Mouse (Mus musculus): ENCODE measurements around the gene Oscar. TPM values are rescaled to one million over a fixed set of nuclear protein-coding genes. Genes with fewer than 3 reads are reported as not detected.

The Oscar gene
- polyA plus RNA-seq (2012; rRNA removed), result 0.13 and 0.60 TPM in 2 replicates

DNA sequence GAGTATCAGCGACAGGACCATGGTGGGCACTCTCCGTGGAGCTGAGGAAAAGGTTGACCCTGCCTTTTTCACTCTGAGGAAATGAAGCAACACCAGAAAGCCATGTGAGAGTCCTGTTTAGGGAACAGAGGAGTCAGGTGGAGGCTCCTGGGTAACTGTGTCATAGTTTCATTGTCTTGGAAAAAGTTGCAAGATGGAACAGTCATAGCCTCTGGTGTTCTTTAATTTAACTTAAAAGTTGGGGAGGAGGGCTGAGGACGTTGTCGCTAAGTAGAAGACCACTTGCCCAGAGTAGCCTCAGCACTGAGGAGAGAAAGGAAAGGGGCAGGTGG is at the start of gene Oscar:
Gene Oscar, minus strand, starts transcription at position 101 of the 332 bp plus-strand sequence.
- TF ChIP-seq CTCF (IDR thresholded peaks at IDR 0.05; ENCODE audit: borderline replicate concordance, control insufficient read depth, extremely low read depth, insufficient read depth, low read length, poor library complexity) (no peak), POLR2A (IDR thresholded peaks at IDR 0.05; ENCODE audit: control insufficient read depth, extremely low read depth, insufficient read depth, low read length, poor library complexity) (no peak)
- Histone ChIP-seq H3K36me3 (ENCODE audit: control insufficient read depth, insufficient read depth, low read length) (peaks cover 12% of the 10 kb centered on the region; the same call in 1 of the 2 replicates), H3K27ac (ENCODE audit: control insufficient read depth, insufficient read depth, low read length) (no peak within 1 kb of the TSS), H3K4me1 (replicated peaks; ENCODE audit: control insufficient read depth, insufficient read depth, low read length) (peaks cover 8% of the 10 kb centered on the region), H3K27me3 (ENCODE audit: control insufficient read depth, insufficient read depth, low read length) (no peaks in the 10 kb centered on the region), H3K4me3 (ENCODE audit: control insufficient read depth, insufficient read depth, low read length) (no peak within 1 kb of the TSS)
- 92% methylated on average over 4 of the region's 4 CpGs for WGBS
- DNase-seq, result no peak

DNA sequence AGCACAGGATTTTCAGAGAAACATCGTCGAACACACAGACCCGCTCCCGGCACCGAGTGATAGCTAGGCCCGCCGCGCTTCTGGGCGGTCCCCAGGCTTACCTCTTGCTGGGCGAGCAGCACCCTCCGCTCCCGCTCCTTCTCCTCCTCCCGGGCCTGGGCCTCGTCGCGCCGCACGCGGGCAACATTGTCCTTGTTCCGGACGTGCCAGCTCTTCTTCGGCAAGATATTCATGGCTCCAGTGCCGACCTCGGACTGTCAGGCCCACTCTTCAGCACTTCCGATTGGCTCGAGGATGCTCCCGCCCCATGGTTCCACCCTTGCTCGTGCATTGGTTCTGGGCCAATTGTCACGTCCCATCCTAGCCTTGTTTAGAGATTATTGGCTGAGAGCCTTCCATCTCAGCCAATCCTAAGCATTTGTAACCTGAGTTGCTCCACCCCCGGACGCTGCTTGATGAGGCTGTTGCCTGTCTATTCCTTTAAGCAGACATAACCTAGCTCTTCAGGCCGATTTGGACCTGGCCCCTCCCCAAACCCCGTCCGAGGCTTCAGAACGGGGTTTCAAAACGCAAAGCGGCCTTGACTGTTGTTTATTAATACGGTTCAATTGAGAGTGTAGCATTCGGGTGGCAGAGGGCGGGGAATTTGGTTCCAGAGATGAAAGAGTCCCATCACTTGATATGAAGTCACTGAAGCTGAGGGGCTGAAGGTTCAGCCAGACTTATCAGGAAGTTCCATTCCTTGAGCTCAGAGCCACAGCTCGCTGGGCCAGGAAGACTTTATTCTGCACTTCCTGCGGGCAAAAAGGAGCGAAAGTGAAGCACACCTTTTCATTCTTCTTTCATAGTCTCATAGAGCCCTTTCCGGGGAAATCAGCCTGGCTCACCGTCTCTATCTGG is 49.5 kb upstream of the Oscar start, which contains the start of gene Leng1:
Gene Leng1, minus strand, starts transcription at position 626 of the 900 bp plus-strand sequence.
- peaks cover 21% of the 10 kb centered on the region for H3K4me1 ChIP-seq (replicated peaks; ENCODE audit: control insufficient read depth, insufficient read depth, low read length)
- H3K4me3 ChIP-seq (ENCODE audit: control insufficient read depth, insufficient read depth, low read length), result peak within 1 kb of the TSS; percentile 90
- no peaks in the 10 kb centered on the region for H3K27me3 ChIP-seq (ENCODE audit: control insufficient read depth, insufficient read depth, low read length)
- H3K27ac ChIP-seq (ENCODE audit: control insufficient read depth, insufficient read depth, low read length), result peak within 1 kb of the TSS; percentile 84
- H3K36me3 ChIP-seq (ENCODE audit: control insufficient read depth, insufficient read depth, low read length), result peaks cover 22% of the 10 kb centered on the region
- DNase-seq, result peak; percentile 92
- TF ChIP-seq CTCF (IDR thresholded peaks at IDR 0.05; ENCODE audit: borderline replicate concordance, control insufficient read depth, extremely low read depth, insufficient read depth, low read length, poor library complexity) (peak; percentile 33; the same call in 1 of the 2 replicates), POLR2A (IDR thresholded peaks at IDR 0.05; ENCODE audit: control insufficient read depth, extremely low read depth, insufficient read depth, low read length, poor library complexity) (peak; percentile 70)
- WGBS, result 2% methylated on average over 45 of the region's 45 CpGs

DNA sequence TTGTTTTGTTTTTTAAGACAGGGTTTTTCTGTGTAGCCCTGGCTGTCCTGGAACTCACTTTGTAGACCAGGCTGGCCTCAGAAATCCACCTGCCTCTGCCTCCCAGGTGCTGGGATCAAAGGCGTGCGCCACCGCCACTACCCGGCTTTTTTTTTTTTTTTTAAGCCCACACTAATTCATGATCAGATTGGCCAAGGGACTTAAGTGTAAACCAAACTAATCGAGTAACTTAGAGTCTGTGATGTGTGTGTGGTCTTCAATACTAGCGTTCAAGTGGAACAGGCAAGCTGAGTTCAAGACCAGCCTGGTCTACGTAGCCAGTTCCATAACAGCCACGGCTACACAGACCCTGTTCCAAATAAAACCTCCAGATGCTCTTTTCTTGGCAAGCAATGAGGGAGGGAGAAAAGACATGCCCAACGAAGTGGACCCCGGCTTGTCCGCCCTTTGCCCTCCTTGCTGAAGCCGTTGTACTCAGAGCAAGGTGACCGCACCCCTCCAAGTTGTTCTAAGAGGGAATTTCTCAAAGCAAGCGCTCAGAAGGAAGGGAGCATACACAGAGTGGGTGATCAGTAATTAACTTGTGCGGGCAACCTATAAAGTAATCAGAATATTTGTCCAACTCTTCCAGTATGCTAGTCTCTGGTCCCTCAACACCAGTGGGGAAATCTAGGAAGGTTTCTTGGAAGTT is 48.7 kb upstream of the Oscar start:
- Histone ChIP-seq H3K27me3 (ENCODE audit: control insufficient read depth, insufficient read depth, low read length) (no peaks in the 10 kb centered on the region), H3K27ac (ENCODE audit: control insufficient read depth, insufficient read depth, low read length) (peak overlapping the region; percentile 22; the same call in 1 of the 2 replicates), H3K4me1 (replicated peaks; ENCODE audit: control insufficient read depth, insufficient read depth, low read length) (peaks cover 21% of the 10 kb centered on the region), H3K4me3 (ENCODE audit: control insufficient read depth, insufficient read depth, low read length) (peak overlapping the region; percentile 90), H3K36me3 (ENCODE audit: control insufficient read depth, insufficient read depth, low read length) (peaks cover 30% of the 10 kb centered on the region)
- 23% methylated on average over 15 of the region's 15 CpGs for WGBS
- no peak for DNase-seq
- TF ChIP-seq POLR2A (IDR thresholded peaks at IDR 0.05; ENCODE audit: control insufficient read depth, extremely low read depth, insufficient read depth, low read length, poor library complexity), result no peak
- TF ChIP-seq CTCF (IDR thresholded peaks at IDR 0.05; ENCODE audit: borderline replicate concordance, control insufficient read depth, extremely low read depth, insufficient read depth, low read length, poor library complexity), result no peak

DNA sequence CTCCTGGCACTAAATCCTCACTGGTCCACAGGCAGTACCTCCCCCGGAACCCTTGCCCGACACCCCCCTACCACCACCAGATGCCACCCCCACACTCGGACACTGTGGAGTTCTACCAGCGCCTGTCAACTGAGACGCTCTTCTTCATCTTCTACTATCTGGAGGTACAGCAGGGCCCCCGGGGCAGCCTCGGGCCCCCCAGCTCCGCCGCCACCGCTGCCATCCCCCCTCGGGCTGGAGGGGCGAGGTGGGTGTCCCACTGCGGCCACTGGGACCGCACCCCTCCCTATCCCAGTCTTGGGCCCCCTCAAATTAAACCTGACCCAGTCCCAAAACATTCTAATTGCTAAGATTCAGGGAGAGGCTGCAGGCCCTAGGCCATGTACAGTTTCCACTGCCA is 42.6 kb upstream of the Oscar start:
- TF ChIP-seq CTCF (IDR thresholded peaks at IDR 0.05; ENCODE audit: borderline replicate concordance, control insufficient read depth, extremely low read depth, insufficient read depth, low read length, poor library complexity) (no peak), POLR2A (IDR thresholded peaks at IDR 0.05; ENCODE audit: control insufficient read depth, extremely low read depth, insufficient read depth, low read length, poor library complexity) (no peak)
- Histone ChIP-seq H3K4me3 (ENCODE audit: control insufficient read depth, insufficient read depth, low read length) (no peak overlapping the region), H3K4me1 (replicated peaks; ENCODE audit: control insufficient read depth, insufficient read depth, low read length) (peaks cover 1% of the 10 kb centered on the region), H3K27me3 (ENCODE audit: control insufficient read depth, insufficient read depth, low read length) (no peaks in the 10 kb centered on the region), H3K36me3 (ENCODE audit: control insufficient read depth, insufficient read depth, low read length) (peaks cover 91% of the 10 kb centered on the region), H3K27ac (ENCODE audit: control insufficient read depth, insufficient read depth, low read length) (no peak overlapping the region)
- no peak for DNase-seq
- WGBS, result 95% methylated on average over 14 of the region's 14 CpGs

DNA sequence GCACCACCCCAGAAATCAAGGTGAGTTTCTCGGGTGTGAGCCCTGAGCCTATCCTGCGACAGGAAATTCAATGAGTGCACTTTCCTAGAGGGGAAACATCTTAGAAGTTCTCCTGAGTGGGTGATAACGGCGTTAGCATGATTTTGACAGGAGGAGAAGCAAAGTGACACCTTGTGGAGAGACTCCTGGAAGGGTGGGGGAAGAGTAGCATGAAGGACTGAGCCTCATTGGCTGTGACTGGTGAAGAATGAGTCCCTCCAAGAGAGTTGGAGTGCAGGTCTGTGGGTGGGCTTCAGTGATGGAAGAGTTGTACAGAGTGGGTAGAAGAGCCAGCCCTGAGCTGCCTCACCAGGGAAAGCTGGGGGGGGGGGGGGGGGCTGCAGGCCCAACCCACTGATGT is 41.0 kb upstream of the Oscar start:
- DNase-seq, result no peak
- H3K27ac ChIP-seq (ENCODE audit: control insufficient read depth, insufficient read depth, low read length), result no peak overlapping the region
- 93% methylated on average over 4 of the region's 4 CpGs for WGBS
- H3K27me3 ChIP-seq (ENCODE audit: control insufficient read depth, insufficient read depth, low read length), result no peaks in the 10 kb centered on the region
- H3K4me1 ChIP-seq (replicated peaks; ENCODE audit: control insufficient read depth, insufficient read depth, low read length), result no peaks in the 10 kb centered on the region
- H3K4me3 ChIP-seq (ENCODE audit: control insufficient read depth, insufficient read depth, low read length), result no peak overlapping the region
- H3K36me3 ChIP-seq (ENCODE audit: control insufficient read depth, insufficient read depth, low read length), result peaks cover 98% of the 10 kb centered on the region
- TF ChIP-seq POLR2A (IDR thresholded peaks at IDR 0.05; ENCODE audit: control insufficient read depth, extremely low read depth, insufficient read depth, low read length, poor library complexity), result no peak
- TF ChIP-seq CTCF (IDR thresholded peaks at IDR 0.05; ENCODE audit: borderline replicate concordance, control insufficient read depth, extremely low read depth, insufficient read depth, low read length, poor library complexity), result no peak

DNA sequence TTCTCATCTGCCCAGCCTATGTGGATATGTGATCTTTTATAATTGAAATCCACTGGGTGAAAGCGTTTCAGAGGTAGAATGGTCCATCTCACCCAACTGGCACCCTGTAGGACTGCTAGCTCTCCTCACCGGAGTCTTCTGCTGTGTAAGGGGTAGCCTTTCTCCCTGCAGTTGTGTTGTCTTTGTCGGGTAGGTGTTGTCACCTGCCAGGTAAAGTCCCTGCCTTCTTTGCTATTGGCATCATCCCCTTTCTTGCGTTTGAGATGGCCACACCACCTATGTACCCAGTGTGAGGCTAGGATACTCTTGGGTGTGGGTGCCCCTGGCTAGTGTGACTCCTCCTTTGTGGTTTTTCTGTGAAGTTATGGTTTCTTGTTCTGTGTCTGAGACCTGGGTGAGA is 30.7 kb upstream of the Oscar start:
- H3K27me3 ChIP-seq (ENCODE audit: control insufficient read depth, insufficient read depth, low read length), result no peaks in the 10 kb centered on the region
- peaks cover 18% of the 10 kb centered on the region for H3K4me1 ChIP-seq (replicated peaks; ENCODE audit: control insufficient read depth, insufficient read depth, low read length)
- no peak for DNase-seq
- no peak overlapping the region; the same call in 1 of the 2 replicates for H3K4me3 ChIP-seq (ENCODE audit: control insufficient read depth, insufficient read depth, low read length)
- TF ChIP-seq CTCF (IDR thresholded peaks at IDR 0.05; ENCODE audit: borderline replicate concordance, control insufficient read depth, extremely low read depth, insufficient read depth, low read length, poor library complexity) (no peak), POLR2A (IDR thresholded peaks at IDR 0.05; ENCODE audit: control insufficient read depth, extremely low read depth, insufficient read depth, low read length, poor library complexity) (no peak)
- H3K27ac ChIP-seq (ENCODE audit: control insufficient read depth, insufficient read depth, low read length), result no peak overlapping the region
- 45% methylated on average over 4 of the region's 4 CpGs for WGBS
- peaks cover 11% of the 10 kb centered on the region for H3K36me3 ChIP-seq (ENCODE audit: control insufficient read depth, insufficient read depth, low read length)
